Mouse (Mus musculus) CH12F3 (cell line): ENCODE data around the gene Rap1gap2.

Experiments used
- in situ Hi-C: fragments of 300-500 bp; cut with MboI; formaldehyde crosslinking; loops from 2 replicates; pipeline ENCODE4 v1.14.3; 2020; ENCODE audit warnings: low sequenced_read_pairs

Rap1gap2 gene

DNA sequence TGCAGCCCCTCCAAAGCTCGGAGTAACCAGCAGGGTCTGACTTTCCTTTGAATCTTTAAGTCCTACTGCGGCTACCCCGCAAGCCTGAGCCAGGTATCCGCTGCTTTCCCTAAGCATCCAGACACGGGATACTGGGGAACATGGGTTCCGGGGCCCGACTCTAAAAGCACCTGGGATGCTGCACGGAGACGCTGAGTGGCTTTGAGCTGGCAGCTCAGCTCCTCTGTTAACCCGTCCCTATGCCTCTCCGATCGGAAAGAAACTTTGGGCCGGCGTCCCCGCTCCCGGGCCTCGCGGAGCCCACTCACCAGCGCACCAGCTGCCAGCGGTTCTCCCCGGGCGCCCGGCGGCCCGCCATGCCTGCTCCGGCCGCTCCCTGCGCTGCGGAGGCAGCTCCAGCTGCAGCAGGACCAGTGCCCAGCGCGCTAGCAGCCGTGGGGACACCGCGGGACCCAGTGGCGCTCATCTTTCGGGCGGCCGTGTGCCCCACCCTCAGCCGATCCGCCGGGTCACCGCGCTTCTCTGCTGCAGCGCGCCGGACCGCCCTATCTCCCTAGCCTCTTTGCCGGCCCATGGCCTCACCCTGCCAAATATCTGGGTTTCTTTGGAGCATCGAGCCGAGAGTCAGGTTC is at the start of gene Rap1gap2:
TSS of gene Rap1gap2 (minus strand) at position 371 of the 632 bp plus-strand sequence.
- in situ Hi-C loops: no loop called here

DNA sequence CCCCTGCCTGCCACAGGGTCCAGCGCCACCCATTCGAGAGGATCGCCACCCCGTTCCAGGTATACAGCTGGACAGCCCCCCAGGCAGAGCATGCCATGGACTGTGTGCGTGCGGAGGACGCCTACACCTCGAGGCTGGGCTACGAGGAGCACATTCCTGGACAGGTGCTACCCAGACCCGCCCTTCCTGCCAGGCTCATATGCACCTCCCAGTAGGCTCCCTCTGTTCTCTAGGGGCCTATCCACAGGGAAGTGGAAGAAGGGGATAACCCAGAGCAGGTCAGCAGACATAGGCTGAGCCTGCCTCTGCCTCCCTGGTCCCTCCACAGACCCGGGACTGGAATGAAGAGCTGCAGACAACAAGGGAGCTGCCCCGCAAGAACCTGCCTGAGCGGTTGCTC is 49.6 kb upstream of the Rap1gap2 start:
- in situ Hi-C loops: no loop called here

DNA sequence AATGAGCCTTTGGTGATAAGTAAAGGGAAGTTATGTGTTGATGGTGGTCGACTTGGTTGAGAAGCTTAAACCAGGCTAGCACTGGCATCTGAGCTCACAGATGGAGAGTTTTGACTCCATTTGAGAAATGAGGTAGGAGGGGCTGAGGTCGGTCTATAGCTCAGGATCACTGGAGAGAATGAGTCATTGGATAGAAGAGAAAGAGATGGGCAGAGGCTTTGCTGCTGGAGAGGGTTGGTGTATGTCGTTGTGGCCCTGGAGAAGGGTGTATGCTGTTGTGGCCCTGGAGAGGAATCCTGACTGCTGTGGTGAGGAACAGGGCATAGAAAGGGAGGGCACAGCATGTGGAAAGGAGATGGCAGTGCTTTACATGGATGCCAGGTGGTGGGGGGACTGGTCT is 45.2 kb upstream of the Rap1gap2 start:
- in situ Hi-C loops: no loop called here

DNA sequence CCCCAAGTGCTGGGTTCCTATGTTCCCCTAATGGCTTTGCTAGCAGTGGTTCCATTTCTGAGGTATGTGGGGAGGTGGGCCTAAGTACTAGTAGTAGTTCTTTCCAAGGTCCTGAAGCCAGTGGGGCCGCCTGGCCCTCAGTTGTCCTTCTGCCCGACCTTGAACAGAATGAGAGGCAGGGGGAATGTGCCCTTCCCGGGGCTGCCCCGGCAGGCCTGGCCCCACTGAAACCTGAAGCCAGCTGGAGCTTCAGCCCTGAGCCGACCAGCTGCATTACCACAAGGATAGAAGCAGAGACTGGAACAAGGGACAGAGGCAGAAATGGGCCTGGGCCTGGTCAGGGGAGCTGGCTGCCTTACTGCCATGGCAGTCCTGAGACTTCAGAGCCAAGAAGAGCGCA is 42.7 kb upstream of the Rap1gap2 start:
- in situ Hi-C loops: no loop called here

DNA sequence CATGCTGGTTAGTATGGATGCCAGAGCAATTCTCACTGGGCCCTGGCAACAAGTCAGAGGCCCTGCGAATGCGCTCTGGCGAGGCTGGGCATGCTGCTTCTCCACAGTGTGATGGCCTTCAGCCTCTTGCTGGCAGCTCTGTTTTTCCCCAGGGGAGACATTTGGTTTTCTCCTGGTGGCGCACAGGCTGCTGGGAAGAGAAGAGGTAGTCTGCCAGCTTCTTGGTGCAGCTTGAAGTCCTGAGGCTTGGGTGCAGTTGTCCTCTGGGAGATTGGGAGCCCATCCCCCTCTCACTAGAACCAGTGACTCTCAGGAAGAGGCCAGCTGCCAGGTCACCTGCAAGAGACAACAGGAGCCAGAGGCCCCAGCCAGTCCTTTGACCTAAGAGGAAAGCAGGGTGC is 42.1 kb upstream of the Rap1gap2 start:
- in situ Hi-C loops: no loop called here

DNA sequence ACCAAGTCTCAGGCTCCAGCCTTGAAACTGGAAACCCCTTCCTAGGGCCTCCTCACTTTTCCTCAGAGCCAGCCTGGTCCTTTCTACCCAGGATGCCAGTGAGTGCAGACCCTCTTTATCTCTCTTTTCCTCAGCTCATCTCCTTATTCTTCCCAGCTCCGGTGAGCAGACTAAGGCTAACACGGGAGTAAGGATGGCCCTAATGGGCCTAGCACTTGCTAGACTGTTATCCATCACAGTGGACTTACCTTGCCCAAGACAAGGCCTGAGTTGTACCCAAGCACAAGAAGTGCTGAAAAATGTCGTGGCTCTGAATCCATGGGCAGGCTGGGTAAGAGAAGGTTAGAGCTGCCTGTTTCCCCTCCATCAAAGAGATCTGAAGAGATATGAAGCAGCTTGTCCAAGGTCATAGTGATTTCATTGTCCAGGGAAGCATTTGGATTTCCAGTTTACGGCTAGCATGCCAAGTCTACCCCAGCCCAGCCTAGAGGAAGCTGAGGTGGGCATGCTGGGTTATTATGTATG is 39.9 kb upstream of the Rap1gap2 start:
- in situ Hi-C loops: no loop called here

DNA sequence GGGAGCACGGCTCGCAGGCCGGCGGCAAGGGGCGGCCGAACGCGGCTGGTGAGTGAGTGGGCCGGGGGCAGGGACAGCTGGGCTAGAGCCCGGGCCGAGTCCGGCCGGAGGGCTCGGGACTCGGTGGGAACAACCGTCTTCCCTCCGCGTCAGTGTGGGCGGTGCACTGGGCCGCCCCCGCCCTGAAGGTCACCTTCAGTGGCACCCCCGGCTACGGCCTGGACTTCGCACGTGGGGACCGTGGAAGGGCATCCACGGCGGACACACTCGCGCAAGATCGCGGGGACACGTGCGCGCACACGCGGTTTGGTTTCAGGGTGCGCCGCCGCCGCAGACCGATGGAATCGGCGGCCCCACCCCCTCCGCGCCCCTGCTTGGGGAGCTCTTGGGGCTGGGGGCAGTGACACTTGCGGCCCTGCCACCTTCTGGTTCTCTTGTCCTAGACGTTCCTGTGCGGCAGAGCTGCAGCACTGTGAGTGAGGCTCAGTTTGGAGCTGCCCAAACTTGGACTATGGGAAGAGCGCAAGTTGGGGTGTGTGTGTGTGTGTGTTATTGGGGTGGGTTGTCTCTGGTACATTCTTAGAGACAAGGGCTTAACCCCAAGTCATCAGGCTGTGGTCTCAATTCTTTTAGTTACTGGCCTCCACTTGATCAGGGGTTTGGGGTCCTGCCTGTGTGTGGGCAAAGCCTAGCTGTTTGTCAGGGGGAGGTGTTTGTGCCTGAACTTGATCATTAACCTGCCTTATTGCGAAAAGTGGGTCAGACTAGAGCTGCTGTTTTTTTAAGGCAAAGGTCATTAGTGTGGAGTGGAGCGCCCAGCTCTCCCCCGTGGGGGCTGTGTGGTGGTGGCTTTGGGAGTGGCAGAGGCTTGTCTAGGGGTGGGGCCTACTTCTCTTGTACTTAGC is 39.2 kb upstream of the Rap1gap2 start:
- in situ Hi-C loops: no loop called here

DNA sequence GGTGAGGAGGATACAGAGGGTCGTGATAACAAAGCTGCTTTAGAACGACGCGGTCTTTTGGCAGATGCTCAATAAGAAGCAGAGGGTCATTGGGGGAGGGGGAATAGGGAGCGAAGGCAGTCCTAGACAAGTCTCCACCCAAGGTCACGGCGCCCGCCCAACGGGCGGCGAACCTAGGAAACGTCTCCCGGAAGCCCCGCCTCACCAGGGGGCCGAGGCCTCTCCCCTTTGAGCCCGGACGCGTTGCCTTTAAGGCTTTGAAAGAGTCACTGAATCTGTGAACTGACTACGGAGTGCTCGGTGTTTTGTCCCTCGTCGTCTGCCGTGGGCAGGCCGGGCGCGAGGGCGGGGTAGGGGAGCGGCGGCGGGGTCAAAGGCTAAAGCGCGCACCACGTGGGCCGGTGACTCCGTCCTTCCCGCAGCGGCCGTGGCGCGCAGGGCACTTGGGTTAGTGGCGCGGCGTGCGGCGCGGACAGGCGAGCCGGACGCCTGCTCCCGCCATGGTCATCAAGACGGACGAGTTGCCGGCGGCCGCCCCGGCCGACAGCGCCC is 38.5 kb upstream of the Rap1gap2 start, which contains the start of gene Cluh:
TSS of gene Cluh (plus strand) at position 401 of the 552 bp plus-strand sequence.
- in situ Hi-C loops: no loop called here

DNA sequence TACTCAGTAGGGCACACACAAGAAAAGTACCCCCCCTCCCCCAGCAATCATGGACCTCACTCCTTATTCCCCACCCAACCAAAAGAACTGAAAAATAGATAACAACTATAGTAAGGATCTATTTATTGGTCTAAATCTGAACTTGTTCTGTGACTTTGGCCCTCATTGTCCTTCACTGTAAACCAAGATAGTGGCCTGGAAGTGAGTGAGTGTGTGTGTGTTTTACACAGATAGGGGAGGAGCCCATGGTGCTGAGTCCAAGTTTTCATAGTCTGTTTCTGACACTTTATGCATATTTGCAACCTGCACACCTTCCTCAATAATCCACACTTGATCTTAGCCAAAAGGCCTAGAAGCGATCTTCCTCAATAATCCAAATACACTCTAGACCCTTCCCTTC is 38.0 kb upstream of the Rap1gap2 start:
- in situ Hi-C loops: no loop called here

DNA sequence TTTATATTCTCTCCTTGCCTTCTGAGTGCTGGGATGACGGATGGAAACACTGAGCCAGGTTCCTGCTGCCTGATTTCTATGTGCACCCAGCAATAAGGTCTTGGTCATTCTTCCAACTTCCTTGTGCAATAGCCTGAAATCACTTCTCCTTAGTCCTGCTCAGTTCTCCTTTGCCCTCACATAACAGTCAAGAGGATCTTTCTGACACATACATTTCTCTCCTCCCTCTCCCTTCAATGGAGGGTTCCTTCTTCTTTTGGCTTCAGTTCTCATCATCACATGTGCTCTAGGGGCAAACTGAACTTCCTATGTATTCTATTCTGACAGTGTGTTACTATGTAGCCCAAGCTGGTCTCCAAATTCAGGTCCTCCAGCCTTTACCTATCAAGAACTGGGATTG is 37.3 kb upstream of the Rap1gap2 start:
- in situ Hi-C loops: no loop called here

DNA sequence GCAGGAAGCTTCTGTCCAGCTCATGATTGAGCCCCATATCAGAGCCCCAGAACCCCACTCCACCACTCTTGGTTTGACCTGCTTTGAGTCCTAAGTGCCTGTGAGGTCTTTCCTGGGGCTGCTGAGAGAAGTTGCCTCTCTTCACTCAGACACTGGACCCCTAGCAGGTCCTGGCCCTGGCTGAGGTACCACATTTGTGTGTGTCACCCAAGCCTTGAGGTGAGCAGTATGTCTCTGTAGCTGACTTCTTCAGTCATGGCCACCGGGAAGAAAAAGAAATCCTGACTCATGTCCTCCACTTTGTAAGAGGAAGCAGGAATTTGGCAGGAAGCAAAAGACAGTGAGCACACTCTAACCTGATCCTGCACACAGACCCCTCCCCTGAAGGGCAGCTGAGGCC is 28.9 kb upstream of the Rap1gap2 start:
- in situ Hi-C loops: no loop called here

DNA sequence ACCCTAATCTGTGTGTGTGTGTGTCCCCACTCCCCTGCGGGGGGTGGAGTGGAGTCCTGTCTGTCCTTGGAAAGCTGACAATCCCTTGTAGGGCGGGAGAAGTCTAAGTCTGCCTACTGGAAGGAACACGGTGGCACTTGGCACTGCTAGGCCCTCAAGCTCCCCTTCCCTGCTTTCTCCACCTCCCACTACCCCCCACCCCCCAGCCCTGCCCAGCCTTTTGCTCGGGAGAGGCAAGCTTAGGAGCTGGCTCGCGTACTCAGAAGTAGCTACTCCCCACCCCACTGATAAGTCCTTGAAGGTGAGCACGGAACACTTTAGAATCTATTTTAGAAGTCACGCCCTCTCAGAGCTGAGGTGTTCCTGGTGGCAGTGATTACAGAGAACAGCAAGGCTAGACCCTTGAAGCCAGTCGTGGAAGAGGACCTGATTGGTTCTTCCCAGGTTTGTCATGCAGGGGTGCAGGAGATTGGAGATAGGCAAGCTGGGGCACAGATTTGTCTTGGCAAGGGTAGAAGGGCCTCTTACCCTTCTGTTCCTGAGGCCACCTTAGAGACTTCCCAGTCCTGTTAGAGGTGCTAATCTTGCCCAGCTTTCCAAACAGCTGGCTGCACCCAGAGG is 28.2 kb upstream of the Rap1gap2 start:
- in situ Hi-C loops: no loop called here

DNA sequence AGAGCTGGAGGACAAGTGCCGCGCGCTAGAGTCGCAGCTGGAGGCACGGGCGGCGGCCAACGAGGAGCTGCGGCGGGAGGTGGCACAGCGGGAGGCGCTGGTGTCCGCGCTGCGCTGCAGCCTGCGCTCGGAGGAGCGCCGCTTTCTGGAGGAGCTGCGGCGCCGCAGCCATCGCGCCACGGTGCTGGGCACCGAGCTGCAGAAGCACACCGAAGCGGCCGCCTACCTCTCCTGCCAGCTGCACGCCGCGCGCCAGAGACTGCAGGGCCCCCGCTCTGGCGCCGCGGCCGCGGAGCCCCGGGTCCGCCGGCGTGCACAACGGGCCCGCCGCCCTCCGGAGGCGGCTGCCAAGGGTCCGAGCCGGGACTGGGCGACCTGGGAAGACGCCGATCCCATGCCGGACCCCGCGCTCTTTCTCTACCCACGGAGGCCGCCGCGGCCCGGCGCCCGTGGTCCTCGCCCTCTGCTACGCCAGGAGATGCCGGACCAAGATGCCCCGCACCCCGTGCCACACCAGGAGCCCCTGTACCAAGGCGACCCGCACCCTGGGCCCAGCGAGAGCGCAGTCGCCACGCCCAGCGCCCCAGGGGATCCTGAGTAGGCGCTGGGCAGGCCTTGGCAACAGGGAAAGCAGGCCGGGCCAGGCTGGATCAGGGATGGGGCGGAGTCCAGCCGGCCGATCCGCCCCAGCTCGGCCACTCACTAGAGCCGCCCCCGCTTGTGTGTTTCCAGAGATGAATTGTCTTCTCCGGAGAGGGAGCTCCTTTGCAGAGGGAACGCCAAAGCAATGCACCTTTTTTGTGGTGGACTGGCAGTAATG is 27.5 kb upstream of the Rap1gap2 start:
- in situ Hi-C loops: no loop called here

DNA sequence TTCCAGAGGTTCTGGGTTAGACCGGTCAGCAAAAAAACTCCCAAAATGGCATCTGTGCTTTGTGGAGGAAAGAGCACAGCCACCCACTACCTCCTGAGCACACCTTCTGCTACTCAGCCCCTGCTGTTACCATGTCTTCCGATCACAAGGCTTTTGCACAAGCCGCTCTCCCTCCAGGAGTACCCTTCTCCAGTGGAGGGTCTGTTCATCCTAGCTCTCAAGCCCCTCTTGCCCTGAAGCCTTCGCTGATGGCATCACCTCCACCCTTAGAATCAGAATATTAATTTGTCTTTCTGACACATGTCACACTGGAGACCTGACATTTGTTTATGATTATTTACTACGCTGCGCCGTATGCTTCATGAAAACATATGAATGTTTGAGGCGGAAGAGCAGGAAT is 26.8 kb upstream of the Rap1gap2 start:
- in situ Hi-C loops: no loop called here

DNA sequence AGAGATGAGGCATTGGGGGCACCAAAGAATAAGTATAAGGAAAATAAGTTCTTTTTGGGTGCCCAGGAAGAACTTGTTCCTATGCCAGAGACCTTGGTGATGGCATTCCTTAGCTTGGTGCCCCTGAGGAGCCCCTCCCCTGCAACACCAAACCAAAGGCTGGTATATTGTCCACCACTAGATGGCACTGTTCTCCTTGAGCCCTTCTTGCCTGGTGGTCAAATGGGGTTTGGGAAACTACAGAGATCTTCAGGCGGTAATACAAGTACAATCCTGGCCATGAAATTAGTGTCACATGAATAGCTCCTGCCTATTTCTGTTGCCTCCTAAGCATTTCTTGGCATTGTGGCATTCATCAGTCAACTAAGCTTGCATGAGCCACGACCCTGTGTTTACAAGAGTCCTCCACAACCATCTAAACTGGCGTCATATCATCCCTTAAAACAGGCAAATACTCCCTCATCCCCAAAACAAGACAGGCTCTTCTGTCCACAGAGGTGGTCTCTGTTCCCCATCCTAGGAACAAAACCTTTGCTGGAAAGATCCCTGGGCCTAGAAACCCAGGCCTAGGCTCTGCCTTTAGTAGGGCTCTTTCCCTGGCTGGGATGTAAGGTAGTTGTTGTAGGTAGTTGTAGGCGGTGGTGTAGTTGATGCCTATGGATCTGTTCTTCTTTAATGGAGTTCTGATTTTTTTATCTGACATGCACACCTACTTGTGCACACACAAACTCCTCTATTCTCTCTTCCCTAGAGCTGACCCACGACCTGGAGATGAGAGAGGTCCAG is 24.0 kb upstream of the Rap1gap2 start:
- in situ Hi-C loops: no loop called here

DNA sequence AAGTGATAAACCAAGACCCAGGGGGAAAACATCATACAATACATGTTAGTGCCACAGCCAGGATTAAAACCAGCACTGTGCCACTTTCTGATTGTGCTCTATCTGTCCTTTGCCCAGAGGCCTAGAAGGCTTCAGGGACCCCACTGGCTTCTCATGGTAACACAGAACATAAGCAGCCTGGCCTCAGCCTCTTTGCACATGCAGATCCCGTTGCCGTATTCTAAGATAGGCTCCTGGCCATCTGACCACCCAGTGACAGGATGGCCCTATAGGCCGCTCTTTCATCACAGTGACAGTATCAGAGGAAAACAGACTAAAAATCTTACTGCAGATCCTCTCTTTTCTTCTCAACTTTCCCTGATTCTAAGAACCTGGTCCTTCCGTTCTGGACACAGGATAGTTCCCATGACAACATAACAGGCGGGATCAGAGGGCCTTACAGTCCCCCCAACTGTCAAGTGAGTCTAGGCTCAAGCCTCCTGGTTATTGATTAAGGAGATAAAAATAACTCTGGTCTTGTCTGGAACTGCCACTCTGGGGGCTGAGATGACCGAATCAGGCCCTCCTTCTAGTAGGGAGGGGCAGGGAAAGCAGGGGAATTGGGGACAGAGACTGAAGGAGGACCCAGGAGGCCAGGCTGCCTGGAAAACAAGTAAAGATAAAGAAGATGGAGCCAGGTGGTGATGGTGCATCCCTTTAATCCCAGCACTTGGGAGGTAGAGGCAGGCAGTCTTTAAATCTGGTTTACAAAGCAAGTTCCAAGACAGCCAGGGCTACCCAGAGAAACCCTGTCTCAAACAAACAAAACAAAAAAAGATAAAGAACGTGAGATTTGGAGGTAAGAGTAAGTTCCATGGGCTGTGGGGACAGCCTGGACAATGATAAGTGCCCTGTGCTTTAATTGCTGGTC is 21.4 kb upstream of the Rap1gap2 start:
- in situ Hi-C loops: no loop called here

DNA sequence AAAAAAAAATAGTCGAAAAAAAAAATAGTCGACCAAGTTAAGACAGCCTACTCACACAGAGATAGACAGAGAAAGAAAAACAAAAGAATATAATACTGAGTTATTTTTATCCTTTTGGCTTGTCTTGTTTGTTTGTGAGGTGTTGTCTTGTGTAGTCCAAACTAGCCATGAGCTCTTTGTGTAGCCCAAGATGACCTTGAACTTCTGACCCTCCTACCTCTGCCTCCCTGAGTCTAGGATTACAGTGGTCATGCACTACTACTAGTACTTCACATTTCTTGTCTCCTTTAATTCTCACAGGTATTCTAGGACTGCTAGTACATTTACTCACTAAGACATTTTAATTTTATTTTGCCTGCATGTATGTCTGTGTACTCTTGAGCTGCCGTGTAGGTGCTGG is 16.8 kb upstream of the Rap1gap2 start:
- in situ Hi-C loops: no loop called here

DNA sequence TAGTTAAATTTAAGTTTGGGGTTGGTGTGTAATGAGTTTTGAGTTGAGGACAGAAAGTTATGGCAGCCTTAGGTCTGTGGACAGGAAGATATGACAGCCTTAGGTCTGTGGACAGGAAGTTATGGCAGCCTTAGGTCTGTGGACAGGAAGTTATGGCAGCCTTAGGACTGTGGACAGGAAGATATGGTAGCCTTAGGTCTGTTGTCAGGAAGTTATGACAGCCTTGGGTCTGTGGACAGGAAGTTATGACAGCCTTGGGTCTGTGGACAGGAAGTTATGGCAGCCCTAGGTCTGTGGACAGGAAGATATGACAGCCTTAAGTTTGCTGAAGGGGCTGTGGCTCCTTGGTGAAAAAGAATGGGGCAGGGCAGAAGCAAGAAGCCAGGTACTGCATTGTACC is 14.6 kb upstream of the Rap1gap2 start:
- in situ Hi-C loops: no loop called here

DNA sequence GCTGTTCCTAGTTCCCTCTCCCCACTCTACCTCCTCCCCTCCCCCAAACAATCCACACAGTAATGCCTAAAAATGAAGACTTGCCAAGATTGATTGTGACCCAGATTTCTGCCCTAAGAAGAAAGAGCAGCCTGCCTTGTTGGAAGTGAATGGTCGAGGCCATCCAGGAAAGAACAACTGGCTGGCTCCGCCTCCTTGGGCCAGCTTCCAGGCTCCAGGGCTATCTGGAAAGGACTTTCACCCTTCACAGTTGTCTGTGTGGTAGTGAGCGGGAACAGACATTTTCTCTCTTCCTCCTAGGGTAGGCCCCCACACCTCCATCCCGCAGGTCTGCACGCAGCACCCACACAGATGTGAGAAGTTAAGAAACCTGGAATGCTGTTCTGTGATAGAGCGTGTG is 13.0 kb upstream of the Rap1gap2 start:
- in situ Hi-C loops: no loop called here
